Mouse (Mus musculus) lung, embryonic 14.5 days (tissue): ENCODE results near the gene Arfgap2. TPM values are rescaled to one million over a fixed set of nuclear protein-coding genes. Genes with fewer than 3 reads are reported as not detected.

ENCODE experiments used
- ATAC-seq: fragments of 200-750 bp; cut with Nextera tagmentation; 2 replicates; pipeline ENCODE4 v1.8.0; 2017; ENCODE audit warnings: mild to moderate bottlenecking, moderate TSS enrichment, moderate library complexity; ENCODE audit not compliant: insufficient read depth
- DNase-seq: peaks from one replicate; pipeline ENCODE4 v3.0.0-alpha.2; 2015
- H3K27ac ChIP-seq: fragments of 300-500 bp; sonication (generic); 2 replicates; pipeline ENCODE4 v1.5.1; 2014; ENCODE audit warnings: low read depth, mild to moderate bottlenecking, moderate library complexity
- H3K27me3 ChIP-seq: fragments of 300-500 bp; sonication (generic); 2 replicates; pipeline ENCODE4 v1.6.1; 2014; ENCODE audit warnings: low read length, control low read depth; ENCODE audit not compliant: insufficient read depth
- H3K36me3 ChIP-seq: fragments of 300-500 bp; sonication (generic); 2 replicates; pipeline ENCODE4 v1.6.1; 2014; ENCODE audit warnings: control low read depth; ENCODE audit not compliant: insufficient read depth
- H3K4me1 ChIP-seq: fragments of 300-500 bp; sonication (generic); 2 replicates; pipeline ENCODE4 v1.6.1; 2014; ENCODE audit warnings: antibody characterized with exemption, control low read depth; ENCODE audit not compliant: insufficient read depth
- H3K4me2 ChIP-seq: fragments of 300-500 bp; sonication (generic); 2 replicates; pipeline ENCODE4 v1.6.1; 2014; ENCODE audit warnings: mild to moderate bottlenecking
- H3K4me3 ChIP-seq: fragments of 300-500 bp; sonication (generic); 2 replicates; pipeline ENCODE4 v1.5.1; 2014; ENCODE audit warnings: low read depth, low read length
- H3K9ac ChIP-seq: fragments of 300-500 bp; sonication (generic); 2 replicates; pipeline ENCODE4 v1.6.1; 2014
- H3K9me3 ChIP-seq: fragments of 300-500 bp; sonication (generic); 2 replicates; pipeline ENCODE4 v1.6.1; 2016; ENCODE audit warnings: low read depth, low read length, control low read depth
- CTCF ChIP-seq: IDR thresholded peaks from 2 replicates; pipeline ENCODE4 v1.5.1; 2016; ENCODE audit warnings: antibody characterized with exemption, low read depth
- WGBS: fragments of 180-500 bp; shearing (Covaris S2); extraction: QIAGEN DNeasy Blood & Tissue Kit; methylation state at CpG from one replicate; pipeline ENCODE4 v1.1.7; 2014; 5-methylcytosine and 5-hydroxymethylcytosine counted together
- polyA plus RNA-seq: library from polyadenylated mRNA; unstranded; fragments of >200 nt; fragmentation: Nextera tagmentation; extraction: Ambion mirVana; gene quantifications from 2 replicates; pipeline ENCODE4 v1.2.1, GENCODE M21; 2014

Arfgap2 gene
- polyA plus RNA-seq, 1 experiment from 2014 or later, result 81.1 TPM

DNA sequence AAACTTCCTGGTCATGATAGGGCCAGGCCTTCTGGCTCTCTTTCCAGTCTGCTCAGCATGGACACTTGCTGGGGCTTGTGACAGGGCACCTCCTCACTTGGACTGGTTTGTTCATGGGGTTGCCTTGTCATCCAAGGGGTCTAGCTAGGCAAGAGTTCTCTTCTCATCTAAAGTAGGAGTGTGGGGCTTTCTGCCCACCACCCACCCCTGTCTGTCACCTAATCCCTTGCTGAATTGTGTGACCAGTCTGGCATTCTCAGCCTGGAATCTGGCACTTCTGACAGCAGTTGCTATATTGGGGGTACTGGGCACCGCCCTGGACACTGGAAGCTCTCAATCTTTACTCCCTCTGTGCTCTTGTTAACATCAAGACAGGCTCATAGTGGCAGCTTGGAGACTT, 5.3 kb upstream of the Arfgap2 start:
- no peak overlapping the region for H3K4me2 ChIP-seq
- H3K27me3 ChIP-seq, result peaks cover 21% of the 10 kb centered on the region
- TF ChIP-seq CTCF, result no peak
- H3K9ac ChIP-seq, result no peak overlapping the region
- DNase-seq, result no peak
- no peak overlapping the region for H3K27ac ChIP-seq
- H3K9me3 ChIP-seq, result no peaks in the 10 kb centered on the region
- no peak for ATAC-seq
- peaks cover 43% of the 10 kb centered on the region for H3K36me3 ChIP-seq
- H3K4me3 ChIP-seq, result no peak overlapping the region
- WGBS, result 97% methylated on average over 1 of the region's 1 CpGs
- peaks cover 9% of the 10 kb centered on the region; the same call in 1 of the 2 replicates for H3K4me1 ChIP-seq

DNA sequence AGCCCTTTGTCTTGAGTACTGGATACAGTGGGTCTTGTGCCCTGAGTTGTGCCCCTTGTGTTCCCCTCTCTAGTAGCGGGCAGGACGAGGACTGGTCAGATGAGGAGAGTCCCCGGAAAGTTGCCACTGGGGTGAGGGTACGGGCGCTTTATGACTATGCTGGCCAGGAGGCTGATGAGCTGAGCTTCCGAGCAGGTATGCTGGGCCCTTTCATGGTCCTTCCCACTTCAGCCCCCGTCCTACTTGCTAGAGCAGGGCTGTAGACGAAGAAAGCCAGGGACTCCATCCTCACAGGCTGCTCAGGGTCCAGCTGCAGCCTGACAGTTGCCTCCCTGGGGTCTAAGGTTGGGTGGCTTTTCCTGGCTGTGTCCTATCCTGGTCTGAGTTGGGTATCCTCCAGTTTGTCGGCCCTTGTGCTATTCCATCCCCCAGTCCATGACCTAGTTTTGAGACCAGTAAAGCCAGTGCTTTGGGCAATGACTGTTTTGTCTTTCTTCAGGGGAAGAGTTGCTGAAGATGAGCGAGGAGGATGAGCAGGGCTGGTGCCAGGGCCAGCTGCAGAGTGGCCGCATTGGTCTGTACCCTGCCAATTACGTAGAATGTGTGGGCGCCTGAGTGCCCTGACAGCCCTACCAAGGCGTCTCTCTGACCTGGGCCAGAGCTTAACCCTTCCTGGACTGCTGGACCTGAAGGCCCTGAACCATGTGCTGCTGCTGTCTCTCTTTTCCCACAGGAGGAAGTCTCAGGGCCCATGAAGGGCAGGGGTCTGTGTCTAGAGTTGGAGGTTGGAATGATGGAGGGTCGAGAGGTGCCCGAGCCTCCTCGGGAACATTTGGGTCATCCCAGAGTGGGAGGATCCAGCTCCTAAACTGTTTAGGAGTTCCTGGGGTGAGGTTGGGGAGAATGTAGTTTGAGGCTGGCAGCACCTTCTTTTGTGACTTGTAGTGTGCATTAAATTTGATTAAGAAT, 798 bp upstream of the Arfgap2 start:
- Histone ChIP-seq H3K27me3 (no peaks in the 10 kb centered on the region), H3K4me3 (peak overlapping the region; percentile 80), H3K4me1 (peaks cover 9% of the 10 kb centered on the region), H3K4me2 (peak overlapping the region; percentile 71), H3K9ac (peak overlapping the region; percentile 62), H3K9me3 (no peaks in the 10 kb centered on the region), H3K27ac (peak overlapping the region; percentile 94), H3K36me3 (peaks cover 69% of the 10 kb centered on the region)
- WGBS, result 82% methylated on average over 17 of the region's 17 CpGs
- ATAC-seq (no peak), DNase-seq (no peak)
- TF ChIP-seq CTCF, result no peak

DNA sequence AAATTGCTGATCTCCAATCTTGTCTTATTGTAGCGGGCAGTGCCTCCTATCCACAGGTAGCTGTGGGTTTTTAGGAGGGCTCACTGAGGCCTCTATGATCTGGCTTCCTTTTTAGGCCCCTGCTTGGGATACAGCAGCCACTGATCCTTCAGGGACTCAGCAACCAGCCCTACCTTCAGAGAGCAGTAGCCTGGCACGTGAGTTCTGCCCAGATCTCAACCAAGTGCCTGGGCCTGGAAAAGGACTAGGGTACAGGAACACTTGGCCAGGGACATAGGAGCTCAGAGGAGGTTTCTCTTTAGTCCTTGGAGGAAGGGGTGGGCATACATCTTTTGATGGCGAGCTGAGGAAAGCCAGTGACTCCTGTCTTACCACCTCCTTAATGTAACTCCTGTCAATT, 3.3 kb downstream of the Arfgap2 start:
- WGBS, result 99% methylated on average over 3 of the region's 3 CpGs
- Histone ChIP-seq H3K9me3 (no peaks in the 10 kb centered on the region), H3K36me3 (peaks cover 80% of the 10 kb centered on the region), H3K4me1 (peaks cover 9% of the 10 kb centered on the region), H3K27ac (no peak overlapping the region), H3K4me2 (no peak overlapping the region), H3K9ac (no peak overlapping the region), H3K4me3 (no peak overlapping the region), H3K27me3 (no peaks in the 10 kb centered on the region)
- no peak for DNase-seq
- no peak for ATAC-seq
- TF ChIP-seq CTCF, result no peak

DNA sequence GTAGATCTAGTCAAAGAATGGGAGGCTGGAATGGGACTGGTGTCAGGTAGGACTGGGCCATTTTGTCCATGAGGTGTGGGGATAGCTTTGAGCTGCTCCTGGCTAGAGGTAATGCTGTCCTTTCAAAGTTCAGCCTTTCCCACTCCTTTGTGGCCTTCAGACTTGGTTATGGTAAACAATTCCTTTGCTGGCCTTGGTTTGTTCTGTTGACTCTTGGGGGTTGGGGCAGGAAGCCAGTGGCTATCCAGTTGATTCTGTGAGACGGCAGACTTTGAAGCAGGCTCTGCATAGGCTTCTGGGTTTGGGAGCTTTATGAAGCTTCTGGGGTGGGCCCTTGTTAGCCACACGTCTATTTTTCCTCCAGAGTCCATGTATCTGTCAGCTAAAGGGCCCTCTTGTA, 3.9 kb downstream of the Arfgap2 start:
- Histone ChIP-seq H3K36me3 (peaks cover 80% of the 10 kb centered on the region), H3K4me3 (no peak overlapping the region), H3K9ac (no peak overlapping the region), H3K27me3 (no peaks in the 10 kb centered on the region), H3K27ac (no peak overlapping the region), H3K4me1 (peaks cover 9% of the 10 kb centered on the region), H3K9me3 (no peaks in the 10 kb centered on the region), H3K4me2 (no peak overlapping the region)
- no peak for TF ChIP-seq CTCF
- ATAC-seq (no peak), DNase-seq (no peak)
- 60% methylated on average over 2 of the region's 2 CpGs for WGBS

DNA sequence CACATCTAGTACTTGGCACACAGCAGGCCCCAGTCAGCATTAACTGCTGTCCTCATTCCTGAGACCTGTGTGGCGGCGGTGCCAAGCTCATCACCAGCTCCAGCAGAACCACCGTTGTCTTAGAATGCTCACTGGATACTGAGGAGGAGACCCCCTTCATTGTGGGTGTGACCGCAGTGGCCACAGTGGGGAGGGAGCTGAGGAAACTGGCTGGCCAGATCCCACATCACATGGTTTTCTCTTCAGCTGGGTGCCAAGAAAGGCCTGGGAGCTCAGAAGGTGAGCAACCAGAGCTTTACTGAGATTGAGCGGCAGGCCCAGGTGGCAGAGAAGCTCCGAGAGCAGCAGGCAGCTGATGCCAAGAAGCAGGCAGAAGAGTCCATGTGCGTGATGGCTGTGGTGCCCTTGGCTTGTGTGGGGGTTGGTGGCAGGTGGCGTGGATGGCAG, 4.9 kb downstream of the Arfgap2 start:
- H3K36me3 ChIP-seq, result peaks cover 83% of the 10 kb centered on the region
- 94% methylated on average over 8 of the region's 8 CpGs for WGBS

DNA sequence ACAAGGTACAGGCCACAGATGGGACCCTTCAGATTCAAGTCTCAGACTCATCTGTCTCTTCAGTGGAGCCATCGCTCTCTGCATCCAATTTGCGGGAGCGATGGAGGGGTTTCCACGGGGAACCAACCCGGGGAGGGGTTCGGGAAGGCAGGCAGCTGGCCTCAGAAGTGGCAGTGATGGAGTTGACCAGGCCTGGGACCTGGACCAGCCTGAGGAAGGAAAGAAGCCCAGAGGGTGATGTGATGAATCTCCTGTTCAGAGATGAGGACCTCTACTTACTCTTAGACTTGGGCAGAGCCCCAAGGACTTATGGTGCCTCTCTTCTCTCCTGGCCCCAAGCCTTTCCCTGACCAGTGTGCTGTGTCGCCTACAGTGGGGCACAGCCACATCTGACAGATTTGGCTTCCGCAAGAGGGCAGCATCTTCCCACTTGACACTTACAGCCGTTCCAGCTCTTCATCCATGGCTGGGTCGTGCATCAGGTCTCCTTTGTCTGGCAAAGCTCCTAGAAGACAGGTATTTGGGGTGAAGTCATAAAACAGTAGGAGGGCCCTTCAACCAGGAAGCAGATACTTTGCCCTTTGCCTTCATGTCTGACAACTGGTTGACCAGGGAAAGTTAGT, 14.1 kb downstream of the Arfgap2 start:
- Histone ChIP-seq H3K4me3 (no peak overlapping the region), H3K27ac (no peak overlapping the region), H3K36me3 (peaks cover 41% of the 10 kb centered on the region), H3K4me1 (no peaks in the 10 kb centered on the region), H3K9ac (no peak overlapping the region), H3K4me2 (no peak overlapping the region), H3K9me3 (no peaks in the 10 kb centered on the region), H3K27me3 (no peaks in the 10 kb centered on the region)
- ATAC-seq (peak; percentile 76), DNase-seq (peak; percentile 82)
- TF ChIP-seq CTCF, result peak; percentile 85
- WGBS, result 25% methylated on average over 10 of the region's 10 CpGs

More for the DNA sequence above, 4.9 kb downstream of the Arfgap2 start:
- no peak overlapping the region for H3K27ac ChIP-seq
- no peak overlapping the region for H3K4me2 ChIP-seq
- DNase-seq (no peak), ATAC-seq (no peak)
- no peaks in the 10 kb centered on the region for H3K27me3 ChIP-seq
- no peaks in the 10 kb centered on the region for H3K9me3 ChIP-seq
- TF ChIP-seq CTCF, result no peak
- H3K9ac ChIP-seq, result no peak overlapping the region
- peaks cover 4% of the 10 kb centered on the region; the same call in 1 of the 2 replicates for H3K4me1 ChIP-seq
- H3K4me3 ChIP-seq, result no peak overlapping the region

DNA sequence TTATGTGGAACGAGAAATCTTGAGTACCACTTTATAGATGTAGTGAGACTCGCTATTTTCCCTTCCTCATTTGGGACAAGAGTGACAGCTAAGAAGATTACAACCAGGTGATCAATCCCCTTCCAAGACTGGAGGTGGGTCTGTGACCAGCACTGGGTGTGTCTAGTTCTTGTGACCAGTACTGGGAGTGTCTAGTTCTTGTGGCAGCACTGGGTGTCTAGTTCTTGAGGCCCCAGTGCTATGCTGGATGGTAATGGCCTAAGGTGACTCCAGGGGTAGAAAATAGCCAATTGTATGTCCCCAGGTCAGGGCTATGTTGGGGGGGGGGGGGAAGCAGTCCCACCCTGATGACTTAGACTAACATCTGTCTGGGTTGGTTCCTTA, 14.6 kb downstream of the Arfgap2 start:
- ATAC-seq (peak; percentile 33; the same call in 1 of the 2 replicates), DNase-seq (no peak)
- Histone ChIP-seq H3K9ac (no peak overlapping the region), H3K27ac (no peak overlapping the region), H3K4me1 (no peaks in the 10 kb centered on the region), H3K9me3 (no peaks in the 10 kb centered on the region), H3K27me3 (no peaks in the 10 kb centered on the region), H3K4me2 (no peak overlapping the region), H3K36me3 (peaks cover 36% of the 10 kb centered on the region), H3K4me3 (no peak overlapping the region)
- TF ChIP-seq CTCF, result no peak
- WGBS, result 65% methylated on average over 2 of the region's 2 CpGs
